Mouse (Mus musculus) stomach, postnatal 0 days (tissue): ENCODE data around the gene Sergef. TPM values are rescaled to one million over a fixed set of nuclear protein-coding genes. Genes with fewer than 3 reads are reported as not detected.

Source experiments
- ATAC-seq: fragments of 200-750 bp; cut with Nextera tagmentation; 2 replicates; pipeline ENCODE4 v1.8.0; 2017; ENCODE audit not compliant: low FRiP score, low TSS enrichment
- DNase-seq: peaks from one replicate; pipeline ENCODE4 v3.0.0-alpha.2; 2016; ENCODE audit warnings: low spot score
- H3K27ac ChIP-seq: fragments of 300-500 bp; sonication (generic); replicated peaks from 2 replicates; pipeline ENCODE4 v1.5.1; 2014; ENCODE audit warnings: mild to moderate bottlenecking, control low read depth
- H3K27me3 ChIP-seq: fragments of 300-500 bp; sonication (generic); 2 replicates; pipeline ENCODE4 v1.6.1; 2014; ENCODE audit warnings: low read length; ENCODE audit not compliant: control insufficient read depth, insufficient read depth
- H3K36me3 ChIP-seq: fragments of 300-500 bp; sonication (generic); 2 replicates; pipeline ENCODE4 v1.6.1; 2014; ENCODE audit warnings: low read length, mixed read lengths; ENCODE audit not compliant: control insufficient read depth, insufficient read depth
- H3K4me1 ChIP-seq: fragments of 300-500 bp; sonication (generic); replicated peaks from 2 replicates; pipeline ENCODE4 v1.6.1; 2014; ENCODE audit warnings: antibody characterized with exemption; ENCODE audit not compliant: control insufficient read depth, insufficient read depth
- H3K4me2 ChIP-seq: fragments of 300-500 bp; sonication (generic); replicated peaks from 2 replicates; pipeline ENCODE4 v1.6.1; 2014; ENCODE audit warnings: low read depth, mild to moderate bottlenecking, control low read depth, moderate library complexity
- H3K4me3 ChIP-seq: fragments of 300-500 bp; sonication (generic); 2 replicates; pipeline ENCODE4 v1.5.1; 2014; ENCODE audit warnings: low read depth, low read length, control low read depth
- H3K9ac ChIP-seq: fragments of 300-500 bp; sonication (generic); 2 replicates; pipeline ENCODE4 v1.6.1; 2014; ENCODE audit warnings: mild to moderate bottlenecking, low read length, control low read depth, mixed read lengths
- H3K9me3 ChIP-seq: fragments of 300-500 bp; sonication (generic); 2 replicates; pipeline ENCODE4 v1.6.1; 2016; ENCODE audit warnings: low read length; ENCODE audit not compliant: control insufficient read depth
- CTCF ChIP-seq: IDR thresholded peaks from 2 replicates; pipeline ENCODE4 v1.5.1; 2016; ENCODE audit warnings: antibody characterized with exemption, low read depth, mild to moderate bottlenecking, moderate library complexity
- EP300 ChIP-seq: optimal IDR thresholded peaks from 2 replicates; pipeline ENCODE3; 2016; ENCODE audit warnings: antibody characterized with exemption
- WGBS: fragments of 180-500 bp; shearing (Covaris S2); extraction: QIAGEN DNeasy Blood & Tissue Kit; methylation state at CpG from one replicate; pipeline ENCODE4 v1.1.7; 2014; 5-methylcytosine and 5-hydroxymethylcytosine counted together
- polyA plus RNA-seq: library from polyadenylated mRNA; unstranded; fragments of >200 nt; fragmentation: Nextera tagmentation; extraction: Ambion mirVana; gene quantifications from 2 replicates; pipeline ENCODE4 v1.2.1, GENCODE M21; 2015

Sergef gene
- polyA plus RNA-seq, 1 experiment from 2014 or later, result 11.4 TPM

- H3K4me1 ChIP-seq, result no peaks in the 10 kb centered on the region
- H3K9me3 ChIP-seq, result no peaks in the 10 kb centered on the region
- no peak overlapping the region for H3K4me2 ChIP-seq
- ATAC-seq (no peak), DNase-seq (no peak)
- H3K4me3 ChIP-seq, result no peak overlapping the region
- WGBS, result 82% methylated on average over 11 of the region's 11 CpGs
- no peaks in the 10 kb centered on the region for H3K36me3 ChIP-seq
- no peak overlapping the region for H3K9ac ChIP-seq
- no peaks in the 10 kb centered on the region for H3K27me3 ChIP-seq
- no peak overlapping the region for H3K27ac ChIP-seq
- TF ChIP-seq CTCF (no peak), EP300 (no peak)
Measured at GRCm38 (mm10) chr7:46519148-46519547, 120.5 kb downstream of the Sergef start.

GRCm38 (mm10) chr7:46517158-46517557 lies 122.4 kb downstream of the Sergef start:
- TF ChIP-seq EP300 (no peak), CTCF (no peak)
- H3K4me1 ChIP-seq, result no peaks in the 10 kb centered on the region
- no peak overlapping the region for H3K4me2 ChIP-seq
- DNase-seq (no peak), ATAC-seq (no peak)
- no peaks in the 10 kb centered on the region for H3K9me3 ChIP-seq
- H3K27ac ChIP-seq, result no peak overlapping the region
- H3K27me3 ChIP-seq, result no peaks in the 10 kb centered on the region
- H3K4me3 ChIP-seq, result no peak overlapping the region
- H3K9ac ChIP-seq, result no peak overlapping the region
- 59% methylated on average over 5 of the region's 5 CpGs for WGBS
- no peaks in the 10 kb centered on the region for H3K36me3 ChIP-seq

- H3K9me3 ChIP-seq, result no peaks in the 10 kb centered on the region
- 81% methylated on average over 5 of the region's 5 CpGs for WGBS
- no peak overlapping the region for H3K4me3 ChIP-seq
Measured at GRCm38 (mm10) chr7:46515960-46516359, 123.6 kb downstream of the Sergef start.

GRCm38 (mm10) chr7:46514981-46515380 lies 124.6 kb downstream of the Sergef start:
- Histone ChIP-seq H3K4me3 (no peak overlapping the region), H3K27ac (no peak overlapping the region), H3K9me3 (no peaks in the 10 kb centered on the region), H3K4me2 (no peak overlapping the region), H3K9ac (no peak overlapping the region), H3K36me3 (no peaks in the 10 kb centered on the region), H3K4me1 (no peaks in the 10 kb centered on the region), H3K27me3 (no peaks in the 10 kb centered on the region)
- TF ChIP-seq CTCF (no peak), EP300 (no peak)
- no peak for ATAC-seq
- 85% methylated on average over 8 of the region's 8 CpGs for WGBS
- DNase-seq, result no peak

More at GRCm38 (mm10) chr7:46515960-46516359, 123.6 kb downstream of the Sergef start:
- TF ChIP-seq EP300 (no peak), CTCF (peak; percentile 28; the same call in 1 of the 2 replicates)
- H3K4me1 ChIP-seq, result no peaks in the 10 kb centered on the region
- no peak for ATAC-seq
- H3K27me3 ChIP-seq, result no peaks in the 10 kb centered on the region
- DNase-seq, result no peak
- no peak overlapping the region for H3K27ac ChIP-seq
- H3K9ac ChIP-seq, result no peak overlapping the region
- no peak overlapping the region for H3K4me2 ChIP-seq
- no peaks in the 10 kb centered on the region for H3K36me3 ChIP-seq

GRCm38 (mm10) chr7:46513562-46513961 lies 126.0 kb downstream of the Sergef start:
- ATAC-seq (no peak), DNase-seq (no peak)
- Histone ChIP-seq H3K27me3 (no peaks in the 10 kb centered on the region), H3K9me3 (no peaks in the 10 kb centered on the region), H3K36me3 (no peaks in the 10 kb centered on the region), H3K4me2 (no peak overlapping the region), H3K9ac (no peak overlapping the region), H3K4me1 (no peaks in the 10 kb centered on the region), H3K4me3 (no peak overlapping the region), H3K27ac (no peak overlapping the region)
- 84% methylated on average over 8 of the region's 8 CpGs for WGBS
- TF ChIP-seq CTCF (no peak), EP300 (no peak)

GRCm38 (mm10) chr7:46512792-46513191 lies 126.8 kb downstream of the Sergef start:
- no peaks in the 10 kb centered on the region for H3K36me3 ChIP-seq
- TF ChIP-seq EP300 (no peak), CTCF (no peak)
- DNase-seq, result no peak
- no peak overlapping the region for H3K4me2 ChIP-seq
- H3K4me3 ChIP-seq, result no peak overlapping the region
- H3K9ac ChIP-seq, result no peak overlapping the region
- ATAC-seq, result no peak
- H3K4me1 ChIP-seq, result no peaks in the 10 kb centered on the region
- 67% methylated on average over 5 of the region's 5 CpGs for WGBS
- H3K27ac ChIP-seq, result no peak overlapping the region
- no peaks in the 10 kb centered on the region for H3K27me3 ChIP-seq
- H3K9me3 ChIP-seq, result no peaks in the 10 kb centered on the region
